Mouse (Mus musculus) midbrain, postnatal 0 days (tissue): ENCODE results near the gene Phc2. TPM values are rescaled to one million over a fixed set of nuclear protein-coding genes. Genes with fewer than 3 reads are reported as not detected.
A peak's percentile ranks its signal among the peaks of the same experiment; 100 is the strongest.

Source experiments
- ATAC-seq: fragments of 200-750 bp; cut with Nextera tagmentation; 2 replicates; pipeline ENCODE4 v1.8.0; 2017; ENCODE audit warnings: moderate number of reproducible peaks, mild to moderate bottlenecking, moderate TSS enrichment, moderate library complexity; ENCODE audit not compliant: low FRiP score
- DNase-seq: peaks from one replicate; pipeline ENCODE4 v3.0.0-alpha.2; 2015; ENCODE audit warnings: low spot score
- H3K27ac ChIP-seq: fragments of 300-500 bp; sonication (generic); 2 replicates; pipeline ENCODE4 v1.5.1; 2014; ENCODE audit warnings: low read depth, mild to moderate bottlenecking, low read length, mixed read lengths
- H3K27me3 ChIP-seq: fragments of 300-500 bp; sonication (generic); 2 replicates; pipeline ENCODE4 v1.6.1; 2014; ENCODE audit warnings: low read length, control low read depth, mixed read lengths; ENCODE audit not compliant: insufficient read depth
- H3K36me3 ChIP-seq: fragments of 300-500 bp; sonication (generic); 2 replicates; pipeline ENCODE4 v1.6.1; 2014; ENCODE audit warnings: low read length, control low read depth, mixed read lengths; ENCODE audit not compliant: insufficient read depth
- H3K4me1 ChIP-seq: fragments of 300-500 bp; sonication (generic); 2 replicates; pipeline ENCODE4 v1.6.1; 2014; ENCODE audit warnings: mild to moderate bottlenecking, control low read depth, antibody characterized with exemption, low read length, mixed read lengths; ENCODE audit not compliant: insufficient read depth
- H3K4me2 ChIP-seq: fragments of 300-500 bp; sonication (generic); 2 replicates; pipeline ENCODE4 v1.6.1; 2014; ENCODE audit warnings: low read depth, mild to moderate bottlenecking, low read length, mixed read lengths; ENCODE audit not compliant: poor library complexity, severe bottlenecking
- H3K4me3 ChIP-seq: fragments of 300-500 bp; sonication (generic); 2 replicates; pipeline ENCODE4 v1.5.1; 2014; ENCODE audit warnings: low read depth, mild to moderate bottlenecking, low read length, moderate library complexity
- H3K9ac ChIP-seq: fragments of 300-500 bp; sonication (generic); replicated peaks from 2 replicates; pipeline ENCODE4 v1.6.1; 2014; ENCODE audit warnings: mild to moderate bottlenecking, low read length, moderate library complexity, mixed read lengths; ENCODE audit not compliant: poor library complexity, severe bottlenecking
- H3K9me3 ChIP-seq: fragments of 300-500 bp; sonication (generic); 2 replicates; pipeline ENCODE4 v1.6.1; 2016; ENCODE audit warnings: low read length, control low read depth
- CTCF ChIP-seq: IDR thresholded peaks from 2 replicates; pipeline ENCODE4 v1.5.1; 2016; ENCODE audit warnings: antibody characterized with exemption, mild to moderate bottlenecking
- WGBS: fragments of 180-500 bp; shearing (Covaris S2); extraction: QIAGEN DNeasy Blood & Tissue Kit; methylation state at CpG from one replicate; pipeline ENCODE4 v1.1.7; 2014; 5-methylcytosine and 5-hydroxymethylcytosine counted together
- polyA plus RNA-seq: library from polyadenylated mRNA; unstranded; fragments of >200 nt; fragmentation: Nextera tagmentation; extraction: Ambion mirVana; gene quantifications from 2 replicates; pipeline ENCODE4 v1.2.1, GENCODE M21; 2015
- total RNA-seq: library from RNA; depleted of rRNA; stranded (reverse); fragments of >200 nt; gene quantifications from 2 replicates; pipeline ENCODE4 v1.2.3, GENCODE M21; 2014

Gene Phc2
- total and polyA plus RNA-seq, 2 experiments from 2014 or later: 34.8 to 64.3 TPM

GRCm38 (mm10) chr4:128774467-128774866, 120.0 kb downstream of the Phc2 start:
- Histone ChIP-seq H3K9ac (no peak overlapping the region), H3K36me3 (peaks cover 52% of the 10 kb centered on the region), H3K4me2 (no peak overlapping the region), H3K4me1 (no peaks in the 10 kb centered on the region), H3K27ac (no peak overlapping the region), H3K9me3 (no peaks in the 10 kb centered on the region), H3K4me3 (no peak overlapping the region), H3K27me3 (no peaks in the 10 kb centered on the region)
- TF ChIP-seq CTCF: peak; percentile 81
- DNase-seq (peak; percentile 63), ATAC-seq (no peak)
- 95% methylated on average over 9 of the region's 9 CpGs for WGBS

DNA sequence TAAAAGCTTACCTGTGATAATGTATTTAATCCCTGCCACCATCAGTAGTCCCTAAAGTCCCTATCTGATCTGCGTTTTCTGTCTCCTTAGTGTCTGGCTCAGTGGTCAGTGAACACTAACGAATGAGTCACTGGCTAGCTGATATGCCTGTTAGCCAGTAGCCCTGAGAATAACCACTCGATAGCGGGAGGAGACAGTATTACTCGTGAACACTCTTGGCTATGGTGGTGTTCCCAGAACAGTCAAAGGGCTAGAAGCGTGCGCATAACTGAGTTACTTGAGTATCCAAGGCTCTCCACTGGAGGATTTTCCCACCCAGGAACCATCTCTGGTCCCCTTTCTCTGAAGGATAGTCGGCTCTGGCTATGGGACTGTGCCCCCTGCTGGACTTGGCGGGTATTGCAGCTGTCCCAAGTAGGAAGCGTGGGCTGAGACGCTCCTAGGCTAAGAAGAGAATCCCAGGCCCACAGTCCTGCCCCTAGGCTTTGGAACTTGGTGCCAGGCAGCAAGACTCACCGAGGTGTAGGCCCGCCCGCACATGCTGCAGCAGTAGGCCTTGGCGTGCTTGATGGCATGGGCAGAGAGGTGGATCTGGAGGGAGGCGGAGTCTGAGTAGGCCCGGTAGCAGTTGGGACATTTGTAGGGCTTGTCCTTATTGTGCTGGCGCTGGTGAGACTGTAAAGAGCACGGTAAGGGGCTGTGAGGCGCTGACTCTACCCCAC, 122.2 kb downstream of the Phc2 start:
- ATAC-seq: peak; percentile 57; the same call in 1 of the 2 replicates

GRCm38 (mm10) chr4:128777593-128777992, 123.1 kb downstream of the Phc2 start:
- WGBS: 73% methylated on average over 11 of the region's 11 CpGs
- peaks cover 70% of the 10 kb centered on the region for H3K36me3 ChIP-seq
- no peak overlapping the region for H3K4me2 ChIP-seq
- H3K4me3 ChIP-seq: no peak overlapping the region
- H3K9ac ChIP-seq: no peak overlapping the region
- TF ChIP-seq CTCF: no peak
- H3K4me1 ChIP-seq: no peaks in the 10 kb centered on the region
- DNase-seq (no peak), ATAC-seq (no peak)
- no peaks in the 10 kb centered on the region for H3K9me3 ChIP-seq
- no peaks in the 10 kb centered on the region for H3K27me3 ChIP-seq
- H3K27ac ChIP-seq: no peak overlapping the region

More for the DNA sequence above, 122.2 kb downstream of the Phc2 start:
- no peaks in the 10 kb centered on the region for H3K9me3 ChIP-seq
- H3K36me3 ChIP-seq: peaks cover 67% of the 10 kb centered on the region
- H3K4me3 ChIP-seq: no peak overlapping the region
- H3K27me3 ChIP-seq: no peaks in the 10 kb centered on the region
- peak; percentile 98 for TF ChIP-seq CTCF
- 44% methylated on average over 20 of the region's 20 CpGs for WGBS
- H3K4me1 ChIP-seq: no peaks in the 10 kb centered on the region
- DNase-seq: peak; percentile 79
- no peak overlapping the region for H3K4me2 ChIP-seq
- H3K27ac ChIP-seq: no peak overlapping the region
- no peak overlapping the region for H3K9ac ChIP-seq

GRCm38 (mm10) chr4:128782037-128782436, 127.5 kb downstream of the Phc2 start:
- Histone ChIP-seq H3K36me3 (peaks cover 66% of the 10 kb centered on the region), H3K4me3 (no peak overlapping the region), H3K4me1 (no peaks in the 10 kb centered on the region), H3K27ac (no peak overlapping the region), H3K27me3 (no peaks in the 10 kb centered on the region), H3K4me2 (no peak overlapping the region), H3K9ac (no peak overlapping the region), H3K9me3 (no peaks in the 10 kb centered on the region)
- 86% methylated on average over 7 of the region's 7 CpGs for WGBS
- no peak for TF ChIP-seq CTCF
- ATAC-seq (no peak), DNase-seq (no peak)

GRCm38 (mm10) chr4:128782645-128783044, 128.1 kb downstream of the Phc2 start:
- no peak for TF ChIP-seq CTCF
- H3K4me3 ChIP-seq: no peak overlapping the region
- WGBS: 67% methylated on average over 4 of the region's 4 CpGs
- H3K27ac ChIP-seq: no peak overlapping the region
- H3K4me1 ChIP-seq: no peaks in the 10 kb centered on the region
- H3K27me3 ChIP-seq: no peaks in the 10 kb centered on the region
- H3K36me3 ChIP-seq: peaks cover 65% of the 10 kb centered on the region
- DNase-seq (no peak), ATAC-seq (no peak)
- H3K9me3 ChIP-seq: no peaks in the 10 kb centered on the region
- H3K4me2 ChIP-seq: no peak overlapping the region
- H3K9ac ChIP-seq: no peak overlapping the region

GRCm38 (mm10) chr4:128784950-128785631, 130.6 kb downstream of the Phc2 start:
- DNase-seq: no peak
- no peaks in the 10 kb centered on the region for H3K9me3 ChIP-seq
- no peak overlapping the region for H3K9ac ChIP-seq
- H3K4me3 ChIP-seq: no peak overlapping the region
- no peak for ATAC-seq
- no peak overlapping the region for H3K27ac ChIP-seq
- H3K4me2 ChIP-seq: no peak overlapping the region
- WGBS: 90% methylated on average over 15 of the region's 15 CpGs
- peaks cover 56% of the 10 kb centered on the region for H3K36me3 ChIP-seq
- no peak for TF ChIP-seq CTCF
- no peaks in the 10 kb centered on the region for H3K4me1 ChIP-seq
- no peaks in the 10 kb centered on the region for H3K27me3 ChIP-seq
